Mouse (Mus musculus): ENCODE data around the gene Podxl. TPM values are rescaled to one million over a fixed set of nuclear protein-coding genes. Genes with fewer than 3 reads are reported as not detected.

Podxl gene
- polyA plus RNA-seq, 1 experiment from 2014 or later: 11.4 TPM

- Histone ChIP-seq H3K36me3 (ENCODE audit: control insufficient read depth, insufficient read depth) (no peaks in the 10 kb centered on the region), H3K4me2 (ENCODE audit: low read length) (no peak overlapping the region), H3K27ac (ENCODE audit: low read length) (no peak overlapping the region), H3K27me3 (replicated peaks; ENCODE audit: control insufficient read depth, insufficient read depth, low read length) (no peaks in the 10 kb centered on the region), H3K4me3 (replicated peaks; ENCODE audit: low read length) (no peak overlapping the region), H3K4me1 (replicated peaks; ENCODE audit: control insufficient read depth, insufficient read depth, low read length) (peaks cover 5% of the 10 kb centered on the region), H3K9me3 (ENCODE audit: control insufficient read depth, low read length) (no peaks in the 10 kb centered on the region), H3K9ac (replicated peaks; ENCODE audit: low read depth, low read length) (no peak overlapping the region)
- no peak for ATAC-seq
- WGBS: 77% methylated on average over 8 of the region's 8 CpGs
These were observed 42.1 kb downstream of the Podxl start for GRCm38 (mm10) chr6:31521491-31522355.

- no peaks in the 10 kb centered on the region for H3K36me3 ChIP-seq (ENCODE audit: control insufficient read depth, insufficient read depth)
- H3K9ac ChIP-seq (replicated peaks; ENCODE audit: low read depth, low read length): no peak overlapping the region
- no peak overlapping the region for H3K27ac ChIP-seq (ENCODE audit: low read length)
- H3K4me1 ChIP-seq (replicated peaks; ENCODE audit: control insufficient read depth, insufficient read depth, low read length): peaks cover 5% of the 10 kb centered on the region
- ATAC-seq: no peak
- H3K4me2 ChIP-seq (ENCODE audit: low read length): no peak overlapping the region
- no peaks in the 10 kb centered on the region for H3K27me3 ChIP-seq (replicated peaks; ENCODE audit: control insufficient read depth, insufficient read depth, low read length)
- WGBS: 74% methylated on average over 7 of the region's 7 CpGs
- no peak overlapping the region for H3K4me3 ChIP-seq (replicated peaks; ENCODE audit: low read length)
- no peaks in the 10 kb centered on the region for H3K9me3 ChIP-seq (ENCODE audit: control insufficient read depth, low read length)
These were observed 43.1 kb downstream of the Podxl start for GRCm38 (mm10) chr6:31520486-31521215.

DNA sequence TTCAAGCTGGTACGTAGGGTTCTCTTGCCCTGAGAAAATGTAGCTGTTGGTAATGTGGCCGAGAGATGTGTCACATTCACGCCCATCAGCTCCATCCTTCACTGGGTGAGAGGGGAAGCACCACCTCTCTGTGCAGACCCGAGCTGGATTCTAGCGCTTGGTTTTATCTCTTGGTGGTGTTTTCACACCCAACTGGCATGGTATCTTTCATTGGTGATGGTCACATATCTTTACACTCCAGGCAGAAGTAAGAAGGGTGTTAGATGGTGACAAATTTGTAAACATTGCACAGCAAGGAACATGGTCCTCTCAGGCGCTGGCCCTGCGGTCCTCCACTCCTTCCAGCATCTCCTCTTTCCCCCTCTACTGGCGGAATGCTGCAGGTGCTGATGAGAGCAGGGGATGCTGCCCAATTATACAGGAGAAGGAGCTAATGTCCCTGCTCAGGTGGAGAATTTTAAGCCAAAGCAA is 44.7 kb downstream of the Podxl start:
- no peaks in the 10 kb centered on the region for H3K36me3 ChIP-seq (ENCODE audit: control insufficient read depth, insufficient read depth)
- H3K4me1 ChIP-seq (replicated peaks; ENCODE audit: control insufficient read depth, insufficient read depth, low read length): peaks cover 5% of the 10 kb centered on the region
- H3K27me3 ChIP-seq (replicated peaks; ENCODE audit: control insufficient read depth, insufficient read depth, low read length): no peaks in the 10 kb centered on the region
- no peak overlapping the region for H3K9ac ChIP-seq (replicated peaks; ENCODE audit: low read depth, low read length)
- H3K9me3 ChIP-seq (ENCODE audit: control insufficient read depth, low read length): no peaks in the 10 kb centered on the region
- no peak overlapping the region for H3K4me2 ChIP-seq (ENCODE audit: low read length)
- WGBS: 71% methylated on average over 8 of the region's 8 CpGs
- no peak overlapping the region for H3K4me3 ChIP-seq (replicated peaks; ENCODE audit: low read length)
- no peak overlapping the region for H3K27ac ChIP-seq (ENCODE audit: low read length)
- ATAC-seq: peak; percentile 49; the same call in 1 of the 2 replicates

GRCm38 (mm10) chr6:31518338-31518698 is 45.5 kb downstream of the Podxl start:
- Histone ChIP-seq H3K9me3 (ENCODE audit: control insufficient read depth, low read length) (no peaks in the 10 kb centered on the region), H3K4me2 (ENCODE audit: low read length) (no peak overlapping the region), H3K4me1 (replicated peaks; ENCODE audit: control insufficient read depth, insufficient read depth, low read length) (peaks cover 5% of the 10 kb centered on the region), H3K9ac (replicated peaks; ENCODE audit: low read depth, low read length) (no peak overlapping the region), H3K4me3 (replicated peaks; ENCODE audit: low read length) (no peak overlapping the region), H3K27ac (ENCODE audit: low read length) (no peak overlapping the region), H3K36me3 (ENCODE audit: control insufficient read depth, insufficient read depth) (no peaks in the 10 kb centered on the region), H3K27me3 (replicated peaks; ENCODE audit: control insufficient read depth, insufficient read depth, low read length) (no peaks in the 10 kb centered on the region)
- 82% methylated on average over 2 of the region's 2 CpGs for whole genome bisulfite sequencing
- ATAC-seq: no peak

- H3K27me3 ChIP-seq (replicated peaks; ENCODE audit: control insufficient read depth, insufficient read depth, low read length): no peaks in the 10 kb centered on the region
- H3K36me3 ChIP-seq (ENCODE audit: control insufficient read depth, insufficient read depth): no peaks in the 10 kb centered on the region
- H3K4me1 ChIP-seq (replicated peaks; ENCODE audit: control insufficient read depth, insufficient read depth, low read length): peaks cover 1% of the 10 kb centered on the region; the same call in 1 of the 2 replicates
- WGBS: 66% methylated on average over 9 of the region's 9 CpGs
- H3K9me3 ChIP-seq (ENCODE audit: control insufficient read depth, low read length): no peaks in the 10 kb centered on the region
- no peak overlapping the region for H3K27ac ChIP-seq (ENCODE audit: low read length)
- H3K9ac ChIP-seq (replicated peaks; ENCODE audit: low read depth, low read length): no peak overlapping the region
- H3K4me3 ChIP-seq (replicated peaks; ENCODE audit: low read length): no peak overlapping the region
- no peak for ATAC-seq
- no peak overlapping the region for H3K4me2 ChIP-seq (ENCODE audit: low read length)
These were observed 46.0 kb downstream of the Podxl start for GRCm38 (mm10) chr6:31517681-31518337.

- Histone ChIP-seq H3K9me3 (ENCODE audit: control insufficient read depth, low read length) (no peaks in the 10 kb centered on the region), H3K4me2 (ENCODE audit: low read length) (no peak overlapping the region), H3K4me3 (replicated peaks; ENCODE audit: low read length) (no peak overlapping the region), H3K9ac (replicated peaks; ENCODE audit: low read depth, low read length) (no peak overlapping the region), H3K4me1 (replicated peaks; ENCODE audit: control insufficient read depth, insufficient read depth, low read length) (no peaks in the 10 kb centered on the region; the same call in 1 of the 2 replicates), H3K27me3 (replicated peaks; ENCODE audit: control insufficient read depth, insufficient read depth, low read length) (no peaks in the 10 kb centered on the region), H3K27ac (ENCODE audit: low read length) (no peak overlapping the region), H3K36me3 (ENCODE audit: control insufficient read depth, insufficient read depth) (0 out of 2 replicates have a peak, but pooled peaks cover 2% of the 10 kb centered on the region)
- 62% methylated on average over 6 of the region's 6 CpGs for WGBS
- peak; percentile 58 for ATAC-seq
These were observed 50.1 kb downstream of the Podxl start for GRCm38 (mm10) chr6:31513726-31514125.

DNA sequence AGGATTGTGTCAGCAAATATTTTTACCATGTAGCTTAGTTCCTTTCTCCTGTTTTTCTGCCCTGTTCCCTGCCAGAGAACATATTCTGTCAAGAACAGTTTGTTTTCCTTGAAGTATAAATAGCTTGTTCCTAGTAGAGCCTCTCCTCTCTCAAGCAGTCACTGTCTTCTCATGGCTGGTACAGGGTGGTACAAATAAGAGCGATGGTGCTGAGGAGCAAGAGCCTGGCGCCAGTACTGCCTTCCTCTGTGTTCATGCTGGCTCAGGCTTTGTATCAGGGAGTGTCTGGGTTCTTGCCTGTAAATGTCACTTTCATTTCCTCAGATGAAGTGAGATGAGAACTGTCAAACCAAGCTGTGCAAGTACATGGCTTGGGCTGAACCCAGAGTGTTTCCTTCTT is 61.2 kb downstream of the Podxl start:
- WGBS: 87% methylated on average over 2 of the region's 2 CpGs
- 0 out of 2 replicates have a peak, but pooled peaks cover 5% of the 10 kb centered on the region for H3K36me3 ChIP-seq (ENCODE audit: control insufficient read depth, insufficient read depth)
- no peak overlapping the region for H3K9ac ChIP-seq (replicated peaks; ENCODE audit: low read depth, low read length)
- H3K4me3 ChIP-seq (replicated peaks; ENCODE audit: low read length): no peak overlapping the region
- no peaks in the 10 kb centered on the region for H3K27me3 ChIP-seq (replicated peaks; ENCODE audit: control insufficient read depth, insufficient read depth, low read length)
- ATAC-seq: no peak
- H3K4me2 ChIP-seq (ENCODE audit: low read length): no peak overlapping the region
- no peaks in the 10 kb centered on the region for H3K9me3 ChIP-seq (ENCODE audit: control insufficient read depth, low read length)
- no peak overlapping the region for H3K27ac ChIP-seq (ENCODE audit: low read length)
- H3K4me1 ChIP-seq (replicated peaks; ENCODE audit: control insufficient read depth, insufficient read depth, low read length): no peaks in the 10 kb centered on the region; the same call in 1 of the 2 replicates

DNA sequence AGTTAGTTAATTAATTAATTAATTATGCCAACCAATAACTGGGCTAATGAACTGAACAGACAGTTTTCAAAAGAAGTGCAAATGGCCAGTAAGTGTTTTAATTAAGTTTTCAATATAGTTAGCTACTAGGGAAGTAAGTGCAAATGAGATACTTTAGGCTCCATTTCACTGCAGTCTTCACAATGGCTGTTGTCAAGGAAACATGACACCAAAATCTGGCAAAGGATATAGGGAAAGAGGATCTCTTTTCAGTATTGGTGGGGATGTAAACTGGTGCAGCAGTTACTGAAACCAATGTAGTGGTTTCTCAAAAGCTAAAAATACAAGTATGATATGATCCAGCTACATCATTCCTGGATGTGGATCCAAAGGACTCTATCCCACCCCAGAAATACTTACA is 63.1 kb downstream of the Podxl start:
- Histone ChIP-seq H3K9ac (replicated peaks; ENCODE audit: low read depth, low read length) (no peak overlapping the region), H3K4me2 (ENCODE audit: low read length) (no peak overlapping the region), H3K27me3 (replicated peaks; ENCODE audit: control insufficient read depth, insufficient read depth, low read length) (no peaks in the 10 kb centered on the region), H3K4me3 (replicated peaks; ENCODE audit: low read length) (no peak overlapping the region), H3K27ac (ENCODE audit: low read length) (no peak overlapping the region), H3K9me3 (ENCODE audit: control insufficient read depth, low read length) (no peaks in the 10 kb centered on the region), H3K4me1 (replicated peaks; ENCODE audit: control insufficient read depth, insufficient read depth, low read length) (no peaks in the 10 kb centered on the region; the same call in 1 of the 2 replicates), H3K36me3 (ENCODE audit: control insufficient read depth, insufficient read depth) (peaks cover 8% of the 10 kb centered on the region)
- no peak for ATAC-seq

- H3K36me3 ChIP-seq (ENCODE audit: control insufficient read depth, insufficient read depth): peaks cover 8% of the 10 kb centered on the region
- H3K4me2 ChIP-seq (ENCODE audit: low read length): no peak overlapping the region
- no peak for ATAC-seq
- no peak overlapping the region for H3K27ac ChIP-seq (ENCODE audit: low read length)
- no peaks in the 10 kb centered on the region for H3K9me3 ChIP-seq (ENCODE audit: control insufficient read depth, low read length)
- H3K4me3 ChIP-seq (replicated peaks; ENCODE audit: low read length): no peak overlapping the region
- no peak overlapping the region for H3K9ac ChIP-seq (replicated peaks; ENCODE audit: low read depth, low read length)
- WGBS: 65% methylated on average over 2 of the region's 2 CpGs
- H3K4me1 ChIP-seq (replicated peaks; ENCODE audit: control insufficient read depth, insufficient read depth, low read length): no peaks in the 10 kb centered on the region; the same call in 1 of the 2 replicates
- no peaks in the 10 kb centered on the region for H3K27me3 ChIP-seq (replicated peaks; ENCODE audit: control insufficient read depth, insufficient read depth, low read length)
These were observed 63.5 kb downstream of the Podxl start for GRCm38 (mm10) chr6:31500260-31500659.

Data from forebrain, embryonic 16.5 days (tissue).